Mouse (Mus musculus): ENCODE measurements around the gene Cmss1. TPM values are rescaled to one million over a fixed set of nuclear protein-coding genes. Genes with fewer than 3 reads are reported as not detected.

Gene Cmss1
- polyA plus RNA-seq, 1 experiment, result 3.0 TPM

- H3K4me1 ChIP-seq (ENCODE audit: control insufficient read depth, insufficient read depth, insufficient read length), result no peaks in the 10 kb centered on the region
- H3K36me3 ChIP-seq (ENCODE audit: control insufficient read depth, insufficient read depth, low read length), result no peaks in the 10 kb centered on the region
- WGBS, result 89% methylated on average over 7 of the region's 7 CpGs
- no peaks in the 10 kb centered on the region for H3K27me3 ChIP-seq (ENCODE audit: control insufficient read depth, insufficient read depth, low read length)
- H3K27ac ChIP-seq (ENCODE audit: insufficient read depth, low read length), result no peak overlapping the region
- TF ChIP-seq POLR2A (IDR thresholded peaks at IDR 0.05; ENCODE audit: low read depth, low read length), result no peak
- no peak for TF ChIP-seq CTCF (IDR thresholded peaks at IDR 0.05; ENCODE audit: extremely low read depth, insufficient read depth, insufficient read length, insufficient replicate concordance)
- DNase-seq (ENCODE audit: low read depth in 1 of 2, low spot score in 2 of 2), result no peak
- H3K4me3 ChIP-seq (ENCODE audit: extremely low read depth, insufficient read depth, insufficient read length), result no peak overlapping the region
Observed at GRCm38 (mm10) chr16:57332301-57332700, 274.4 kb downstream of the Cmss1 start.

GRCm38 (mm10) chr16:57330111-57330510 is 276.6 kb downstream of the Cmss1 start:
- no peaks in the 10 kb centered on the region for H3K4me1 ChIP-seq (ENCODE audit: control insufficient read depth, insufficient read depth, insufficient read length)
- 86% methylated on average over 2 of the region's 2 CpGs for WGBS
- H3K27me3 ChIP-seq (ENCODE audit: control insufficient read depth, insufficient read depth, low read length), result no peaks in the 10 kb centered on the region
- TF ChIP-seq POLR2A (IDR thresholded peaks at IDR 0.05; ENCODE audit: low read depth, low read length) (no peak), CTCF (IDR thresholded peaks at IDR 0.05; ENCODE audit: extremely low read depth, insufficient read depth, insufficient read length, insufficient replicate concordance) (no peak)
- H3K27ac ChIP-seq (ENCODE audit: insufficient read depth, low read length), result no peak overlapping the region
- no peak overlapping the region for H3K4me3 ChIP-seq (ENCODE audit: extremely low read depth, insufficient read depth, insufficient read length)
- no peaks in the 10 kb centered on the region for H3K36me3 ChIP-seq (ENCODE audit: control insufficient read depth, insufficient read depth, low read length)
- DNase-seq (ENCODE audit: low read depth in 1 of 2, low spot score in 2 of 2), result no peak

GRCm38 (mm10) chr16:57329028-57329427 is 277.6 kb downstream of the Cmss1 start:
- no peak for TF ChIP-seq CTCF (IDR thresholded peaks at IDR 0.05; ENCODE audit: extremely low read depth, insufficient read depth, insufficient read length, insufficient replicate concordance)
- TF ChIP-seq POLR2A (IDR thresholded peaks at IDR 0.05; ENCODE audit: low read depth, low read length), result no peak
- Histone ChIP-seq H3K27me3 (ENCODE audit: control insufficient read depth, insufficient read depth, low read length) (no peaks in the 10 kb centered on the region), H3K36me3 (ENCODE audit: control insufficient read depth, insufficient read depth, low read length) (no peaks in the 10 kb centered on the region), H3K27ac (ENCODE audit: insufficient read depth, low read length) (no peak overlapping the region), H3K4me3 (ENCODE audit: extremely low read depth, insufficient read depth, insufficient read length) (no peak overlapping the region), H3K4me1 (ENCODE audit: control insufficient read depth, insufficient read depth, insufficient read length) (no peaks in the 10 kb centered on the region)
- 54% methylated on average over 8 of the region's 8 CpGs for WGBS
- no peak for DNase-seq (ENCODE audit: low read depth in 1 of 2, low spot score in 2 of 2)

GRCm38 (mm10) chr16:57326996-57327395 is 279.7 kb downstream of the Cmss1 start:
- Histone ChIP-seq H3K27ac (ENCODE audit: insufficient read depth, low read length) (no peak overlapping the region), H3K27me3 (ENCODE audit: control insufficient read depth, insufficient read depth, low read length) (no peaks in the 10 kb centered on the region), H3K4me3 (ENCODE audit: extremely low read depth, insufficient read depth, insufficient read length) (no peak overlapping the region), H3K4me1 (ENCODE audit: control insufficient read depth, insufficient read depth, insufficient read length) (no peaks in the 10 kb centered on the region), H3K36me3 (ENCODE audit: control insufficient read depth, insufficient read depth, low read length) (no peaks in the 10 kb centered on the region)
- no peak for TF ChIP-seq POLR2A (IDR thresholded peaks at IDR 0.05; ENCODE audit: low read depth, low read length)
- no peak for TF ChIP-seq CTCF (IDR thresholded peaks at IDR 0.05; ENCODE audit: extremely low read depth, insufficient read depth, insufficient read length, insufficient replicate concordance)
- WGBS, result 86% methylated on average over 7 of the region's 7 CpGs
- no peak for DNase-seq (ENCODE audit: low read depth in 1 of 2, low spot score in 2 of 2)

- Histone ChIP-seq H3K27ac (ENCODE audit: insufficient read depth, low read length) (no peak overlapping the region), H3K4me1 (ENCODE audit: control insufficient read depth, insufficient read depth, insufficient read length) (peaks cover 3% of the 10 kb centered on the region; the same call in 1 of the 2 replicates), H3K4me3 (ENCODE audit: extremely low read depth, insufficient read depth, insufficient read length) (no peak overlapping the region), H3K36me3 (ENCODE audit: control insufficient read depth, insufficient read depth, low read length) (no peaks in the 10 kb centered on the region), H3K27me3 (ENCODE audit: control insufficient read depth, insufficient read depth, low read length) (no peaks in the 10 kb centered on the region)
- 86% methylated on average over 7 of the region's 7 CpGs for WGBS
- DNase-seq (ENCODE audit: low read depth in 1 of 2, low spot score in 2 of 2), result no peak
- TF ChIP-seq CTCF (IDR thresholded peaks at IDR 0.05; ENCODE audit: extremely low read depth, insufficient read depth, insufficient read length, insufficient replicate concordance) (no peak), POLR2A (IDR thresholded peaks at IDR 0.05; ENCODE audit: low read depth, low read length) (no peak)
Observed at GRCm38 (mm10) chr16:57319284-57320124, 287.2 kb downstream of the Cmss1 start.

GRCm38 (mm10) chr16:57318637-57319125 is 288.0 kb downstream of the Cmss1 start:
- TF ChIP-seq CTCF (IDR thresholded peaks at IDR 0.05; ENCODE audit: extremely low read depth, insufficient read depth, insufficient read length, insufficient replicate concordance) (no peak), POLR2A (IDR thresholded peaks at IDR 0.05; ENCODE audit: low read depth, low read length) (no peak)
- 89% methylated on average over 8 of the region's 8 CpGs for WGBS
- Histone ChIP-seq H3K27me3 (ENCODE audit: control insufficient read depth, insufficient read depth, low read length) (no peaks in the 10 kb centered on the region), H3K36me3 (ENCODE audit: control insufficient read depth, insufficient read depth, low read length) (no peaks in the 10 kb centered on the region), H3K4me1 (ENCODE audit: control insufficient read depth, insufficient read depth, insufficient read length) (peaks cover 3% of the 10 kb centered on the region; the same call in 1 of the 2 replicates), H3K27ac (ENCODE audit: insufficient read depth, low read length) (no peak overlapping the region), H3K4me3 (ENCODE audit: extremely low read depth, insufficient read depth, insufficient read length) (no peak overlapping the region)
- DNase-seq (ENCODE audit: low read depth in 1 of 2, low spot score in 2 of 2), result no peak
